ENCODE assay signal across 9 mouse cellular contexts in the genomic region with DNA sequence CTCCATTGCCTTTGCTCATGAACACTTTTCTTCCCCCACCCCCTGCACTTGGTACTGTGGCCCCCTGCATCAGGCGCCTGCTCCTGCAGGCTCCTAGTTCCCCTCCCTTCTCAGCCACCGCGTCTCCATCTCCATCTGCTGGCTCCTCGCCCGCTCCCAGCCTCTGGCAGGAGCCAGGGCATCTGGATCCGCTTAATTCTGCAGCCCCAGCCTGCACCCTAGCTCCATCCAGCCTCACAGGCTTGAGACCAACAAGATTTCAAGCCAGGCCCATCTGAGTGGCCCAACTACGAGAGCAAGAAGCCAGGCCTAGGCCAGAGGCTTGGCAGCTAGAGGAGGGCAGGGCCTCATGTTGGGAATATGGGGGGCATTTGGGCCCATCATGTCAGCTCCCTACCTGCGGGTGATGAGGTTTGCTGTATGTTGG. TPM values are rescaled to one million over a fixed set of nuclear protein-coding genes. Genes with fewer than 3 reads are reported as not detected.
DNase-seq lines count a peak whose midpoint lies in the region; ATAC-seq and TF ChIP-seq lines count a peak whose summit lies in the region.
"Not testable (repeated sequence)": the region's sequence is repeated elsewhere in the genome, so short reads cannot be mapped to it uniquely, and the experiment has no call there.
"Had no signal": no experiment of that assay in that cellular context is flagged by ENCODE, and none has a peak within 500 bp of the region (broad histone marks: within the 10 kb centered on the region; RNA-seq: fewer than 3 reads in every experiment).

No protein-coding gene starts in this region.

- H3K27me3 ChIP-seq in forebrain, embryonic 14.5 days (replicated peaks; ENCODE audit: control insufficient read depth, insufficient read depth, low read length); heart, embryonic 12.5 days (replicated peaks); intestine, embryonic 14.5 days (replicated peaks; ENCODE audit: control insufficient read depth, insufficient read depth, low read length): not testable (repeated sequence)

- H3K36me3 ChIP-seq in forebrain, embryonic 14.5 days (ENCODE audit: control insufficient read depth, insufficient read depth, low read length), result not testable (repeated sequence)
- peaks cover 34% of the 10 kb centered on the region for H3K36me3 ChIP-seq in heart, embryonic 12.5 days
- peaks cover 17% of the 10 kb centered on the region for H3K36me3 ChIP-seq in intestine, embryonic 14.5 days (ENCODE audit: control insufficient read depth, insufficient read depth, low read length)

- 39% methylated on average over 8 of the region's 8 CpGs for whole genome bisulfite sequencing in forebrain, embryonic 14.5 days
- WGBS in heart, embryonic 12.5 days, result 30% methylated on average over 8 of the region's 8 CpGs
- 42% methylated on average over 8 of the region's 8 CpGs for WGBS in intestine, embryonic 14.5 days

- not testable (repeated sequence) for ATAC-seq in forebrain, embryonic 14.5 days; heart, embryonic 12.5 days (ENCODE audit: insufficient number of reproducible peaks, low FRiP score); intestine, embryonic 14.5 days (replicated peaks; ENCODE audit: low FRiP score, low TSS enrichment, low read depth)

- peak; percentile 90 for DNase-seq in 3T3-L1 (ENCODE audit: low read depth, low spot score)
- DNase-seq in cerebellum, adult 9-11 months, result peak; percentile 71
- peak; percentile 37 for DNase-seq in forebrain, embryonic 14.5 days (ENCODE audit: low spot score)
- not testable (repeated sequence) for DNase-seq in intestine, embryonic 14.5 days (ENCODE audit: low spot score)
- peak in 1 of 2 experiments; percentile 51 for DNase-seq in left cerebral cortex, adult 2 months (ENCODE audit: extremely low spot score in 1 of 2, low spot score in 2 of 2)
- DNase-seq in lung, postnatal 14 days, result peak; percentile 65
- peak; percentile 53 for DNase-seq in right cerebral cortex, adult 18-20 months

- not testable (repeated sequence) for H3K4me2 ChIP-seq in forebrain, embryonic 14.5 days (ENCODE audit: low read length)
- peak overlapping the region; percentile 81 for H3K4me2 ChIP-seq in heart, embryonic 12.5 days
- H3K4me2 ChIP-seq in intestine, embryonic 14.5 days (ENCODE audit: low read length), result peak overlapping the region; percentile 73

- not testable (repeated sequence) for H3K9ac ChIP-seq in forebrain, embryonic 14.5 days (ENCODE audit: low read length)
- H3K9ac ChIP-seq in heart, embryonic 12.5 days, result peak overlapping the region; percentile 67
- H3K9ac ChIP-seq in intestine, embryonic 14.5 days (ENCODE audit: low read length), result peak overlapping the region; percentile 52; the same call in 1 of the 2 replicates

- not testable (repeated sequence) for H3K27ac ChIP-seq in forebrain, embryonic 14.5 days (ENCODE audit: low read depth, low read length)
- peak overlapping the region; percentile 97 for H3K27ac ChIP-seq in heart, embryonic 12.5 days (ENCODE audit: poor library complexity, severe bottlenecking)
- peak overlapping the region; percentile 86 for H3K27ac ChIP-seq in intestine, embryonic 14.5 days (ENCODE audit: low read depth)
- peak overlapping the region; percentile 90 for H3K27ac ChIP-seq in left cerebral cortex, adult 2 months

- intact Hi-C loops in left cerebral cortex, adult 2 months (cut with DNase I), result not testable (repeated sequence)

- peaks cover 18% of the 10 kb centered on the region for H3K4me1 ChIP-seq in forebrain, embryonic 14.5 days (ENCODE audit: control insufficient read depth, insufficient read depth, low read length)
- H3K4me1 ChIP-seq in heart, embryonic 12.5 days (replicated peaks), result peaks cover 38% of the 10 kb centered on the region
- H3K4me1 ChIP-seq in intestine, embryonic 14.5 days (replicated peaks; ENCODE audit: control insufficient read depth, insufficient read depth, low read length), result peaks cover 29% of the 10 kb centered on the region

- TF ChIP-seq CTCF in left cerebral cortex, adult 2 months (IDR thresholded peaks at IDR 0.05), result not testable (repeated sequence)

- H3K4me3 ChIP-seq in forebrain, embryonic 14.5 days (ENCODE audit: low read depth, low read length); left cerebral cortex, adult 2 months: not testable (repeated sequence)
- peak overlapping the region; percentile 49 for H3K4me3 ChIP-seq in heart, embryonic 12.5 days
- peak overlapping the region; percentile 49 for H3K4me3 ChIP-seq in intestine, embryonic 14.5 days (ENCODE audit: low read depth, low read length)

- H3K9me3 ChIP-seq in forebrain, embryonic 14.5 days (replicated peaks; ENCODE audit: control insufficient read depth, low read length); heart, embryonic 12.5 days (replicated peaks); intestine, embryonic 14.5 days (ENCODE audit: control insufficient read depth, low read length): not testable (repeated sequence)

RNA-seq across cellular contexts. Expression of a gene that starts 6.7 kb away (rescaled TPM):
- polyA plus RNA-seq in forebrain, embryonic 14.5 days (2014; fragmentation: Nextera tagmentation; extraction: Ambion mirVana), result 49.8 and 54.2 TPM in 2 replicates
- 61.2 and 62.1 TPM in 2 replicates for polyA plus RNA-seq in heart, embryonic 12.5 days (2016; fragmentation: Nextera tagmentation; extraction: Ambion mirVana)
- 113 TPM in 2 replicates for polyA plus RNA-seq in intestine, embryonic 14.5 days (2014; fragmentation: Nextera tagmentation; extraction: Ambion mirVana)
- total RNA-seq in left cerebral cortex, adult 2 months (2021), result 10 to 100 TPM; 58.0 to 58.9 TPM

RNA-seq across cellular contexts. Expression of a gene that starts 7.7 kb away (rescaled TPM):
- polyA plus RNA-seq in forebrain, embryonic 14.5 days (2014; fragmentation: Nextera tagmentation; extraction: Ambion mirVana), result 23.4 and 25.2 TPM in 2 replicates
- polyA plus RNA-seq in heart, embryonic 12.5 days (2016; fragmentation: Nextera tagmentation; extraction: Ambion mirVana), result 54.6 and 57.0 TPM in 2 replicates
- 44.8 and 47.7 TPM in 2 replicates for polyA plus RNA-seq in intestine, embryonic 14.5 days (2014; fragmentation: Nextera tagmentation; extraction: Ambion mirVana)
- total RNA-seq in left cerebral cortex, adult 2 months (2021), result 10 to 100 TPM; 85.8 to 88.5 TPM

RNA-seq across cellular contexts. Expression of a gene that starts 11.3 kb away (rescaled TPM):
- polyA plus RNA-seq in forebrain, embryonic 14.5 days (2014; fragmentation: Nextera tagmentation; extraction: Ambion mirVana), result 195 and 200 TPM in 2 replicates
- polyA plus RNA-seq in heart, embryonic 12.5 days (2016; fragmentation: Nextera tagmentation; extraction: Ambion mirVana), result 45.8 and 47.5 TPM in 2 replicates
- 35.0 and 39.3 TPM in 2 replicates for polyA plus RNA-seq in intestine, embryonic 14.5 days (2014; fragmentation: Nextera tagmentation; extraction: Ambion mirVana)
- total RNA-seq in left cerebral cortex, adult 2 months (2021), result 100 to 1,000 TPM; 250 to 265 TPM

RNA-seq across cellular contexts. Expression of a gene that starts 31.8 kb away (rescaled TPM):
- polyA plus RNA-seq in forebrain, embryonic 14.5 days (2014; fragmentation: Nextera tagmentation; extraction: Ambion mirVana), result 0.12 and 0.15 TPM in 2 replicates
- polyA plus RNA-seq in heart, embryonic 12.5 days (2016; fragmentation: Nextera tagmentation; extraction: Ambion mirVana), result not detected in 2 replicates
- not detected in 2 replicates for polyA plus RNA-seq in intestine, embryonic 14.5 days (2014; fragmentation: Nextera tagmentation; extraction: Ambion mirVana)
- total RNA-seq in left cerebral cortex, adult 2 months (2021), result under 1 TPM in 1 of 2 experiments, not detected in 1; 0.52 TPM
- polyA plus RNA-seq: gonadal fat pad, adult 2 months had no signal

RNA-seq across cellular contexts. Expression of a gene that starts 39.7 kb away (rescaled TPM):
- 301 and 330 TPM in 2 replicates for polyA plus RNA-seq in forebrain, embryonic 14.5 days (2014; fragmentation: Nextera tagmentation; extraction: Ambion mirVana)
- polyA plus RNA-seq in heart, embryonic 12.5 days (2016; fragmentation: Nextera tagmentation; extraction: Ambion mirVana), result 113 and 118 TPM in 2 replicates
- polyA plus RNA-seq in intestine, embryonic 14.5 days (2014; fragmentation: Nextera tagmentation; extraction: Ambion mirVana), result 123 and 124 TPM in 2 replicates
- 100 to 1,000 TPM; 165 TPM for total RNA-seq in left cerebral cortex, adult 2 months (2021)
